Mouse (Mus musculus): ENCODE data around the gene Rab3a.

Rab3a gene

DNA sequence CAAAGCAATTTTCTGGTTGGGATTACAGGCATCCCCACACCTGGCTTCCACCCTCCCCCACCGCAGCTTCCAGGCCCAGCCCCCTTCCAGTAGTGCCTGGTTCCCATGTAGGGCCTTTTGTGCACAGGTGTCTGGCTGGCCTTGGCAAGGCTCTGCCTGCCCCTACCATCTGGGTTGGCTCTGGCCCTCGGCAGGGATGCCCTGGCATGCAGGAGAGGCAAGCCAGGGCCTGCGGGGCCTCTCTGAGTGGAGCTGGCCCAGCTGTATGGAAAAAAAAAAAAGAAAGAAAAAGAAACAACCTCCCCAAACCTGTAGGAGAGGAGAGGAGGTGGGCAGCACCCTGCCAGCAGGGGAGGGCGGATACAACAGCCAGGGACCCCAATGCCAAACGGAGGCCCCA is 18.9 kb downstream of the Rab3a start:
- in situ Hi-C loops (cut with MboI): no loop called here

DNA sequence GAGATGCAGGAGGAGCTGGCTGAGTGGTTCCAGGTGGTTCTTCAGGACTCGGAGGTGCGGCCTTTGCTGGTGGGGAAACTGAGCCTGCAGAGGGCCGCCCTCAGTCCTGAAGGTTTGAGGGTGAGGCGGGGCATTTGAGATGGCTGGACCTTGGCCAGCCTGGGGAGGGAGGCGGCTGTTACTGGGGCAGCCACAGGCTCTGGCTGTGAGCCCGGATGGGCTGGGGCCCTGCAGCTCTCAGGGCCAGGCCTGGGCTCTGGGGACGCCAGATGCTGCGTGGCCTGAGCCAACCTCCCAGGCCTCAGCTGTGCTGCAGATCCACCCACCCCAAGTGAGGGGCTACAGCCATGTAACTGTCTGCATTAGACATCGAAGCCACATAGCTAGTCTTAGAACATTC is 19.4 kb downstream of the Rab3a start:
- in situ Hi-C loops (cut with MboI): no loop called here

DNA sequence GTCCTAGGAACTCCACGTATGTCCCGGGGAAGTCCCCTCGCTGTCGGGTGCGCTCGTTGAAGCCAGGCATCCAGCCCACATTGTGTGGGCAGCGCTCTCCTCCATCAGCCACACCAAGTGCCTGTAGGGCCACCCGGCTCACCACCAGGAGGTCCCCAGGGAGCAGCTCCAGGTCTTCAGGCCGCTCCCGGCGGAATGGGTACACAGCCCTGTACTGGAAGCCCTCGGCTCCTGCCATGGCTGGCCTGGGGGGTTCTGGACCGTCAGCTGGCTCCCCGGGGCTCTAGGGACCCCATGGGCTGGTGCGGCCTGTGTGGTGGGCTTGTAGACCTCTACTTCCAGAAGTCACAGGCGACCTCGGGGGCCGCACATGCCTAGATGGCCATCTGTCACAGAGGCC is 20.3 kb downstream of the Rab3a start:
- in situ Hi-C loops (cut with MboI): no loop called here

DNA sequence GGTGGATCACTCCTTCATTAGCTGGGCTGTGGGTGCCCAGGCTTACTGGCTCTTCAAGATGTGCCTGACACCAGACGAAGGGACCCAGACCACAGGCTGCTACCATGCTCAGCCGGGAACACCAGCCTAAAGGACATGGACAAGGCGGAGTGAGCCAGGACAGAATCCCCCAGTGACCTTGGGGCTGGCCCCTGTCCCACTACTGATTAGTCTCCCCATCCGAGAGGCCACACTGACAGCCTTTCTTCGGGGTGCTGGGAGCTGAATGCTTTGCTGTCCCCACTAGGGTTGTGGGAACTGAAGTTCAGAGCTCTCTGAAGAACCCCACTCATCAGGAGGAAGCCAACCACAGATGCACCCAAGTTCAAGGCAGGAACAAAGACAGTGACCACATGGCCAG is 20.7 kb downstream of the Rab3a start:
- in situ Hi-C loops (cut with MboI): no loop called here

DNA sequence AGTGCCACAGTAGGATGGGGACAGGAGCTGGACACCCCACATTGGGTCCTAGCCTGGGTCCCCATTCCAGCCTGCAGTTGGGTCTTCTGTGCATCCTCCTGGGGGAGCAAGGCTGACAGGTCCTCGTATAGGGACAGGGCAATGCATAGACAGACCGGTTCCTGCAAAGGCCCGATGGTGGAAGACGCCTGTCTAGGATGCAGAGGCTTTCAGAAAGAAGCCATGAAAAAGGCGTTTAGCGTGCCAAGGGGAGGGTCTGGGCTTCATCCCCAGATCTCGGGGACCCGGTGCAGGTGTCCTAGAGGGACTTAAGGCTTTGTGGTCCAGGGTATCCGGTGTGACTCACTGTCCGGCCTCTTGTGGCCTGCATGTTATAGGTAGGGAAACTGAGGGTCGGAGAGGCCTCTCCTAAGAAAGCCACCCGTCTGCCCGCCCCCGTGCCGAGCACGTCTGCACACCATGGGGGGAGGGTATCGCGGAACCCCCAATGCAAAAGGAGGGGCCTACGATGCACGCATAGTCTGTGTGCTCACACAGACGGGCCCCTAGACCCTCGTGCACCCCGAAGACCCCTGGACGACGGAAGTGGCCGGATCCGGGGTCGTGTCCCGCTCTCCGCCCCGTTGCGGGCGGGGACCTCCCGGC is 21.5 kb downstream of the Rab3a start:
- in situ Hi-C loops (cut with MboI): no loop called here

DNA sequence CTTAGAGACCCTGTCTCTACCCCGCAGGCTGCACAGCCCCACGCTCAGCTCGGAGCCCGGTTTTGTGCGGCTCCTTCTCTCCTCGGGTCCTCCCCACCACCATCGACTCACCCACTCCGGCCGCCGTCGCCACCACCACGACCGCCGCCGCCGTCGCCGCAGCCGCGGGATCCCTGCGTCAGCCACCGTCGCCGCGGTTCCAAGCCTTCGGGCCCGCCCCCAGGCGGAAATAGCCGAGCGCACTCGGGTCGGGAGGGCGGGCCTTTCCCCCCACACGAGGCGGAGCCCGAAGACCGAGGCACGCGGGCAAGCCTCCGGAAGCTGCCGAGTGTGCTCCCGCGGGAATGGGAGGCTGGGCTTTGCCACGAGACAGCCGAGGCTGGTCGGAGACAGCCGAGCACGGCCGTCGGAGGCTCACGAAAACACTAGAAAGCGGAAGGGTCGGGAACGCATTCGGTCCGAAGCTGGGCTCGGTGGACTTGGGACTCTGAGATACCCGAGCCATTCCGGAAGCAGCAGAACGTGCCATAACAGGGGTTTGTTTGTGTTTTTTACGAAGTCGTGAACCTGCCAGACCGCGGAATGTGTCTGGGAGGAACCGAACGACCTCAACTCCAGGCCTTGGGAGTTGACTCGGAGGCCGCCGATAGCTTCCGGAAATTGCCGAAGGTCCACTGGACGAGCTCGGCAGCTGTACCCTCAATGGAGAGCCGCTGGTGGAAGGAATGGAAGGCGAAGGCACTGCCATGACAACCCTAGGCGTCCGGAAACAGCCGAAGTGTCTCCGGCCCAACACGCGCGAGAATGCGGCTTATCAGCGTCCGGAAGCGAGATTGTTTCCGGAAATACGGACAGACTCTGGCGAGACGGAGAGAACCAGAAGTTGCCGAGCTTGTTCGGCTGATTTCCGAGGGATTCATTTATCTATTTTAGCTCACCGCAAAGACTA is 22.3 kb downstream of the Rab3a start, which contains the start of gene Pik3r2:
TSS of gene Pik3r2 (minus strand) at position 218 of the 949 bp plus-strand sequence.
- in situ Hi-C loops (cut with MboI): no loop called here

DNA sequence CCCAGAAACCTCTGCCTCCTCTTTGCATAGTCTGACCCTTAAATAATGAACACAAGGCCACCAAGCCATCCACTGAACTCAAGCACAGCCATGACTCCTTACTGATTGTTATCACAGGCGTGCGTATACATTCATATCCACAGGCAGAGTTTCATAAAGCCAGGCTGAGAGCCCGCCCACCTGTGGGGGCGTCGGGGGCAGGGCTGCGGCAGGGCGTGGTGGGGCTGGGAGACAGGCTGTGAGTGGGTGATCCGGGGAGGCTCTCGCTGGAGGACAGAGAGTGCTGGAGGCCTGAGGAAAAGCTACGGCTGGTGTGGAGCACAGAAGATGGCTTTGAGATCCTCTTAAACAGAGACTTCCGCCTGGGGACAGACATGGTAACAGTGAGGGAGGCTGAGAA is 25.6 kb downstream of the Rab3a start:
- in situ Hi-C loops (cut with MboI): no loop called here

DNA sequence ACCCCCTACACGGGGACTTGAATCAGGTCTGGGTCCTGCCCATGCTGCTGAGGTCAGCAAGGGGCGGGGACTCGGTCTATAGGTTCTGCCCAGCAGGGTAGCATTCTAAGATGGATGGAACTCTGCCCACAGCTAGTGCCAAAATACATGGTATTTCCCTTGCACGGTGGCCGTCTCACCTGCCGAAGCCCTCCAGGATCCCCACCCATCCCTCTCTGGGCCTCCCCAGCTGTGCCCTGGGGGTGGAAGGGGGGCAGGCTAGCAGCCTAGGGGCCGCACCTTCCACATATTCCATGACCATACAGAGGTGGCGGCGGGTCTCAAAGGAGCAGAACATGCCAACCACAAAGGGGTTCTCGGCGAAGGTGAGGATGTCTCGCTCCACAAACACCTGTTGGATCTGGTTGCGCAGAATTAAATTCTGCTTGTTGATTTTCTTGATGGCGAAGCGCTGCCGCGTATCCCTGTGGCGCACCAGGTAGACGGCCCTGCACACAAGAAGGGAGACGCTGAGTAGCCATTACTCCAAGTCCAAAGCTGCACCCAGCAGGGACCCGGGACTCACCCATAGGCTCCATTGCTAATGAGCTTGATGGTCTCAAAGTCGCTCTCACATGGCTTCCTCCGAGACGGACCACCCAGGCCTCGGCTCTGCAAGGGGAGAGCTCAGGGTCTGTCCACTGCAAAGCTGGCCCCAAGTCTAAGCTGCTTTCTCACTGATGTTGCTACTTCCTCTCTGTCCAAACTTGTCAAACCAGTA is 32.0 kb downstream of the Rab3a start:
- in situ Hi-C loops (cut with MboI): no loop called here

DNA sequence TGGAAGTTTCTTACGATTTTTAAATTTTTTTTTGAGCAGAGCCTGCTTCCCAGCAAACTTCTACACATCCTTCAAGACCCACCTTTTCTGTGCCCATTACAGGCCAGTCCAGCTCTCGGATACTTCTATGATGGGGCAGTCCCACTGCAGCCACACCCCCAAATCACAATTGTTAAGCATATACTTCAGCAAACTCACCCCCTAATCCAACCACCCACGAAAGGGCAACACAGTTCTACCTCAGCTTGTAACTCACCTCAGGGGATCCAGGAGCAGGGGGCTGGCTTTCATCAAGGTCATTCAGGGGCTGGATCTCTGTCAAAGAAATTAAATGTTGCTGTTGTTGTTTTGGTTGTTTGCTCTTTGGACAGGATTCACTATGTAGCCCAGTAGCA is 32.6 kb downstream of the Rab3a start:
- in situ Hi-C loops (cut with MboI): no loop called here

DNA sequence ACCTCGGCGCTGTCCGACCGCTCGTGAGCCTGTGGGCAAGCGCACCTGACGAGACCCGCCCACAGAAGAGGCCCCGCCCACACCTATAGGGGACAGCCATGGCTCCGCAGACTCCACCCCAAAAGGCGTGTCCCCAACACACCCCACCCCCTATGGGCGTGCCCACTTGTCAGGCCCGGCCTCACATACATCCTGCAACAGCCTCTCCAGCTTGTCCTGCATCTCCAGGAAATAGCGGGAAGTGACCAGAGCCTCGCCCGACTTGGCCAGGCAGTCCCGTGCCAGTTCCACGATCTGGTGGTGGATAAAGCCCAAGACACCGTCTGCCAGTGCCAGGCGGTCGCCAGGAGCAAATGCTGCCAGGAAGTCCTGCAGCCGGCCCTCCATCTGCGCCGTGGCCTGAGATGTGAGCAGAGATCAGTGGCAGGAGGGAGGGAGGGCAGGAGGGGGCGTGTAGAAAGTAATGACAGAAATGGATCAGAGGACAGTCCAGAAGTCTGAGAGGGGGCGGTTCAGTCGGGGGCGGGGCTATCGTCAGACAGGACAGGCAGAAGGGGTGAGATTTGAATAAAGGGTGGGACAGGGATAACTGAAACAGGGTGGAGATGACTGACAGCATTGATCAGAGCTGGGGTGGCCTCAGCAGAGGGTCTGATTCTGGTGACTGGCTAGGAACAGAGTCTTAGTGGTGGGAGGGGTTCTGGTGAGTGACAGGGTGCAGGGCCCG is 33.6 kb downstream of the Rab3a start:
- in situ Hi-C loops (cut with MboI): no loop called here

DNA sequence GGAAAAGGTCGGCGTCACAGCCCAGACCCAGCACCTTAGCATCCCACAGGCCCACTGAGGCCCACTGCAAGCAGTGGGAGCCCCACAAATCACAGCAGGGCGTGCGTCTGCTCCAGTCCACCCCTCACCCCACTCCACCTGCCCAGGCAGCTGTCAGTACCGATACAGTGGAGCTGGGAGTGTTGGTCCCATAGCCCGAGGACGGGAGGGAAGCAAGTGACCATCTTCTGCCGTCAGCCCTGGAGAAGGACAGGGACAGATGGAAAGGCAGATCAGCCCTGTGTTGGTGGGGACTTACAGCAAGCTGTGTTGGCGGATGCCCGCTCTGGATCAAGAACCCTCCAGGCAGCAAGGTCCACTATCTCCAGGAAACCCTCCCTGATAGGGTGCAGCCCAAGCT is 34.6 kb downstream of the Rab3a start:
- in situ Hi-C loops (cut with MboI): no loop called here

DNA sequence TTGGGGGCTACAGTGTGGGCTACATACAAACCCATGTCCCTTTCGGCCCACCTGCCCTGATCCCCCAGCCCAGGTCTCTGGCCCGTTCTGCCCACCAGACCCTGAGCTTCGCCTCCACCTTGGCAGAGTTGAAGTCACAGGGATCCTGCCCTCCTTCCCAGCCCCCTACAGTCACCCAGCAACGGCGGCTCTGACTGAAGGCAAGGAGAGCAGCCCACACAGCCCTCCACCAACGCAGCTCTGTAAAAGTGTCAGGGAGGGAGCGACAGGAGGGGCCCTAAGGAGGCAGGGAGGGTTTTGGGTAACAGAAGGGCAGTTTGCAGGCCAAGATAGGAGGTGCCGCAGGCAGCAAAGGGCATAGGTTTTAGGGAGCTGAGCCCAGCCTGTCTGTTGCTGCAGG is 36.4 kb downstream of the Rab3a start:
- in situ Hi-C loops (cut with MboI): no loop called here

DNA sequence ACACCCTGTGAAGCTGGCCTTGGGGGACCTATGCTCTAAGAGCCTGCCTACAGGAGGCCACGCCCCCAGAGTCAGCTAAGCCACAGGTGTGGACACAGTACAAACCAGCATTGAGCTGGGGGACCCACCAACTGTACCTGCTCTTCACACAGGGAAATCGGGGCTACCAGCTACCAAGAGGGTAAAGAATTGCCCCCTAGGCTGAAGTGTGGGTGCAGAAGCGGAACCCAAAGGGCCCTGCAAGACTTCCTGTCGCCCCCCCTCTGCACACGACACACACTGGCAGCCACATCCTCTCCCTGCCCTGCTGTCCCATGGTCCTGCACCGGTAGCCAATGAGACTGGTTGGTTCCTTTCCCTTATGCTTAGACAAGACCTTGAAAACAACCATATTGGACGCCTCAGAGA is 36.8 kb downstream of the Rab3a start:
- in situ Hi-C loops (cut with MboI): no loop called here

DNA sequence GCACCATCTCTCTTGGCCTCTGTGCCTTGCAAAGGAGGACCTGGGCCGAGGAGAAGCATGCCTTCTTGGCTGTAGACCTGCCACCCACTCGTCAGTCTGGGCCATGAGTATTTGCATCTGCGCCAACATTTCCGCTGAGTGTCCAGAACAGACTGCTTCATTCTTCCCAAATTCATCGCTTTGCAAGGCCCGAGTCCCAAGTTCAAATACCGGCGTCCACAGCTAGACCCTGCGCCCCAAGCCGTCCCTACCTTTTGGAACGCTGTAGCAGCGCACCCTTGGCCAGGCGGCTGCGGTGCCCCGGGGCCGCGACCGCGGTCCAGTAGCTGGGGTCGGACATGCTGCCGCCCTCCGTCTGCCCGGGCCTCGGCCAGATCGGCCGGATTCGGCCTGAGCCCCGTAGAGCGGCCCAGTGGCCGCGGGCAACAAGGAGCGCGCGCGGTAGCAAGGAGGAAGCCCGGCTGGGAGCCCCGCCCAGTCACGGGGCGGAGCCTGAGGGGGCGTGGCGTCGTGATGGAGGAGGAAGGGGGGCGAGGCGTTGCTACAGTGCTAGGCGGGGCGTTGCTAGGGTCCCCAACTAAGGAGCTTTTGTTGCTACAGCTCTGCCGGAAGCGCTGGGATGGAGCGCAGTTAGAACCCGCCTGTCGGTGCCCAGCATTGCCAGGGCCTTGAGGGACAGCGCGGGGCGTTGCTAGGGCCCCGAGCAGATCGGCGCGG is 37.7 kb downstream of the Rab3a start:
- in situ Hi-C loops (cut with MboI): no loop called here

DNA sequence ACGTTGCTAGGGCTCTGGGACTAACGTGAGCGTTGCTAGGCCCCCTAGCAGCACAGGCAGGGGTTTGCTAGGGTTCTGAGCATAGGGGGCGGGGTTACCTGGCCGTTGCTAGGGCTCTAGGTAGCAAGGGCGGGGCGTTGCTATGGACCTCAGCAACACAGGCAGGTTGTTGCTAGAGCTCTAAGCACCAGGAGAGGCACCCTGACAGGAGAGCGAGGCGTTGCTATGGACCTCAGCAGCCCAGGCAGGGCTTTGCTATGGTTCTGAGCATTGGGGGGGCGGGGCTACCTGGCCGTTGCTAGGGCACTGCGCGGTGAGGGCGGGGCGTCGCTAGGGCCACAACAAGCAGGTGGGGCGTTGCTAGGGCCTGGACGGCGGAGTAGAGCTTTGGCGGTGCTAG is 38.2 kb downstream of the Rab3a start:
- in situ Hi-C loops (cut with MboI): no loop called here

DNA sequence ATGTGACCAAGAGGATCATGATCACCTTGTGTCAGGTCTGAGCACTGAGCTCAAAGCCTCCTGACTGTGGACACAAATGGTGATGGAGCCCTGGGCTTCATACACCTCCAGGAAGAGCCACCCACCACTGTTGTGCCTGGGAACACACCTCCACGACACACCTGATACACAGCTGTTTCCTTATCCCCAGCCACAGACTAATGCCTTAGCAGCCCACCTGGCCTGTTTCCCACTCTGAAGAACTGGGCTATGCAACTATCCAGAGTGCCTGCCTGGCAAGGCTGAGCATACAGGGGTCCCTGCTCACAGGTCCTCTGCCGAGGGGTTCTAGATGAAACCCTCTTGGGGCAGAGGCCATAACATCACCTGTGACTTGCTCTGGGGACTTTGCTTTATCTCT is 39.7 kb downstream of the Rab3a start:
- in situ Hi-C loops (cut with MboI): no loop called here

DNA sequence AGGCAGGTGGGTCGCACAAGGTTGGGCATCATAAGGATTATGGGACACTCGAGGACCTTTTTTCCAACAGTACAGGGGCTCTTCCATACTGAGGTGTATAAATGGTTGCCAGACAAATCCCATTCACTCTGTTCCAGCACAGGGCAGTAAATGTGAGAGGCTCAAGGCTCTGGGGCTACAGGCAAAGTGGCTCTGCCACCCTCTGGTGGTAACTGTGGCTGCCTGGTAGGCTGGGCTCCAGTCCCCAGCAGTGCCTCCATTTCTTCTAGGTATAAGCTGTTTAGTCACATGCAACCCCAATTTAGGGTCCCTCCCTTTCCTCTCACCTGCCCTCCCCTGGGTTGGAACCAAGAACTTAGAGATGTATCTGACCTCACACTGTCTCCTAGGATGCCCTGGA is 40.9 kb downstream of the Rab3a start:
- in situ Hi-C loops (cut with MboI): no loop called here

DNA sequence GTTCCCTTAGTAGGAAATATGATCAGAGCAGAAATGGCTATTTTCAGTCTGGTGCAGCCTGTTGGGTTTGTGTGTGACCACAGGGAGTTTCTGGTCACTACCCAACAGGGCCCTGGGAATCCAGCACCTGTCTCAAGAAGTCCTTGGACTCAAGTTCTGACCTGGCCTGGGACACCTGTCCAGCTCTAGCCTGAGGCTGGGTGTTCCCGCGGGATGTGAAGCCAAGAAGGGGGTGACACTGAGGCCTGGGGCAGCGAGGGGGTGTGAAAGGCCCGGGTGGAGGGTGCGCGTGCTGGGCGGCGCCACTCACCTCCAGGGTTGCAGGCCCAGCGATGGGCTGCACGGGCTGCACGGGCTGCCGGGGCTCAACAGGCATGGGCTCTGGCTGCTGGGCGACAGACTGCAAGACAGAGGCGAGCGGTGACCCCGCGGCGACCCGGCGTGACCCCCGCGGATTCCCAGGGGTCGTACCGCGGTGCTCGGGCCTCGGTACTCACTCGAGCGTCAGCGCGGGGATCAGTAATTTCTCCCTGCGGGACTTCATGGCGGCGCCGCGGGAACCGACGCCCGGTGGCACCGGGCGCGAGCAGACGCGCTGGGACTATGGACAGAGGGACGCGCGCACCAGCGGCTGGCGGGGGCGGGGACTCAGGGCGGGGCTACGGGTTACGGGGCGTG is 42.1 kb downstream of the Rab3a start:
- in situ Hi-C loops (cut with MboI): no loop called here

DNA sequence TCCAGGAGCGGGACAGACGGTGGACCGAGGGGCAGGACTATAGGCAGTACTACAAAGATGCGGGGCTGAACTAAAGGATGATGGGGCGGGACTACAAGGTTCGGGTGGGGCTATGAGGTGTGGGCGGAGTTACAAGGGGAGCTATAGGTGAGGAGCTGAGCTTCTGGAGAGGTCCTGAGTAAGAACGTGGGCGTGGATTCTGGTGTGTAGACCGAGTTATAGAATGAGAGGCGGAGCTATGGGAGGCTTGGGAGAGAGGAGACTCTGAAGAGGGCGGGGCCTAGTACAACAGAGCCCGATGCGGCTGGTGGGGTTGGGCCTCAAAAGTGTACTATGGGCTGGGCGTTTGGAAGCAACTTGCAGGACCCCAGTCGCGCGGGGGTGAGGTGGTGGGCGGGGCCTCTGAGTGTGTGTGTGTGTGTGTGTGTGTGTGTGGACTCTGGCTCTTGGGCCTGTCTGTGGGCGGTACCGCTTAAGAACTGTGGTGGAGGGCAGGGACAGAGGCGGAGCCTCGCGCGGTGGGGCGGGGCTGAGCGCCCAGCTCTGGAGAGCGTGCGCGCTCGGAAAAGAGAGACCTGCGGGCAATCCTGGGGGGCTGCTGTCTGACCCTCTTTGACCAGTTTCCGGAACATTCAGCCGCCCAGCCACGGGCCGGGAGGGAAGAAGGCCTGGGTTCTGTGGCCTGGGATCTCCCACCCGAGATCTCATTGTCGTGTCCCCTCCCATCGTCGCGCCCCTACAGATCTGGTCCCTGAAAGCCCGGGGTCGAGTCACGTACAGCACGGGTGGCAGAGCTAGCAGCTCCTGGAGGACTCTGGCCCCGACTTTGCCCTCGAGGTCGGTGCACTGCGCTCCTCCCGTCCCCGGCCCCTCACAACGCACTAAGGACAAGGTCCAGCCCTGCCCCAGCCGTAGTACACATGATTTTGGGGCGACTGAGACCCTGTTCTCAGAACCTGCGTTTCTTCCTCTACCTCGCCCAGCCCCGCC is 42.9 kb downstream of the Rab3a start:
- in situ Hi-C loops (cut with MboI): no loop called here

All from mature B cell (primary cell).